Mouse (Mus musculus): Measurements from ENCODE around the gene Prss28. TPM values are rescaled to one million over a fixed set of nuclear protein-coding genes. Genes with fewer than 3 reads are reported as not detected.

Gene Prss28
- total RNA-seq (2023) = not detected

GRCm38 (mm10) chr17:25308346-25308745, at the start of gene Prss28:
Gene Prss28, plus strand, starts transcription at chr17:25308646.

GRCm38 (mm10) chr17:25274571-25275346, 33.7 kb upstream of the Prss28 start, which contains the start of gene Ube2i:
Gene Ube2i, minus strand, starts transcription at chr17:25274622.

GRCm38 (mm10) chr17:25298094-25298493, 10.4 kb upstream of the Prss28 start, which contains the start of gene Prss34:
Gene Prss34, plus strand, starts transcription at chr17:25298394.

GRCm38 (mm10) chr17:25318354-25318753, 9.9 kb downstream of the Prss28 start, which contains the start of gene Prss29:
Gene Prss29, plus strand, starts transcription at chr17:25318654.

GRCm38 (mm10) chr17:25345462-25345861, 37.0 kb downstream of the Prss28 start, which contains the start of gene Tpsab1:
Gene Tpsab1, minus strand, starts transcription at chr17:25345562.

Other genes with a start within 250 kb of the Prss28 start
- gene Tmem204, start 225.1 kb upstream of the Prss28 start, total RNA-seq (2023) = 0.33 TPM
- 32.6 TPM for gene Telo2, start 192.7 kb upstream of the Prss28 start, total RNA-seq (2023)
- gene Ptx4, start 187.9 kb upstream of the Prss28 start, total RNA-seq (2023) = not detected
- 30.3 TPM for gene Clcn7, start 175.3 kb upstream of the Prss28 start, total RNA-seq (2023)
- 0.38 TPM for gene Ccdc154, start 146.2 kb upstream of the Prss28 start, total RNA-seq (2023)
- gene Gm38655, start 133.2 kb upstream of the Prss28 start, total RNA-seq (2023) = not detected
- gene BC003965, start 124.1 kb upstream of the Prss28 start, total RNA-seq (2023) = 15.1 TPM
- gene Unkl, start 120.2 kb upstream of the Prss28 start, total RNA-seq (2023) = 88.2 TPM
- 43.8 TPM for gene Gnptg, start 68.5 kb upstream of the Prss28 start, total RNA-seq (2023)
- gene Tsr3, start 68.5 kb upstream of the Prss28 start, total RNA-seq (2023) = 21.1 TPM
- gene Baiap3, start 52.3 kb upstream of the Prss28 start, total RNA-seq (2023) = 6.6 TPM
- gene Ube2i, start 34.0 kb upstream of the Prss28 start, total RNA-seq (2023) = 415 TPM
- gene Prss34, start 10.3 kb upstream of the Prss28 start, total RNA-seq (2023) = 3.5 TPM
- not detected for gene Prss29, start 10.0 kb downstream of the Prss28 start, total RNA-seq (2023)
- not detected for gene Tpsab1, start 36.9 kb downstream of the Prss28 start, total RNA-seq (2023)
- not detected for gene Tpsb2, start 57.7 kb downstream of the Prss28 start, total RNA-seq (2023)
- not detected for gene Tpsg1, start 60.6 kb downstream of the Prss28 start, total RNA-seq (2023)
- gene Cacna1h, start 125.1 kb downstream of the Prss28 start, total RNA-seq (2023) = 0.74 TPM
- gene Tekt4, start 146.0 kb downstream of the Prss28 start, total RNA-seq (2023) = not detected
- gene Sstr5, start 188.6 kb downstream of the Prss28 start, total RNA-seq (2023) = not detected

Measured in CD4-positive naive resting alpha-beta T cell, adult 57 days (primary cell).